Mouse (Mus musculus): ENCODE results near the gene Mfng. TPM values are rescaled to one million over a fixed set of nuclear protein-coding genes. Genes with fewer than 3 reads are reported as not detected.

The Mfng gene
- 108 and 113 TPM in 2 replicates for polyA plus RNA-seq (2014; fragmentation: Nextera tagmentation; extraction: Ambion mirVana)

DNA sequence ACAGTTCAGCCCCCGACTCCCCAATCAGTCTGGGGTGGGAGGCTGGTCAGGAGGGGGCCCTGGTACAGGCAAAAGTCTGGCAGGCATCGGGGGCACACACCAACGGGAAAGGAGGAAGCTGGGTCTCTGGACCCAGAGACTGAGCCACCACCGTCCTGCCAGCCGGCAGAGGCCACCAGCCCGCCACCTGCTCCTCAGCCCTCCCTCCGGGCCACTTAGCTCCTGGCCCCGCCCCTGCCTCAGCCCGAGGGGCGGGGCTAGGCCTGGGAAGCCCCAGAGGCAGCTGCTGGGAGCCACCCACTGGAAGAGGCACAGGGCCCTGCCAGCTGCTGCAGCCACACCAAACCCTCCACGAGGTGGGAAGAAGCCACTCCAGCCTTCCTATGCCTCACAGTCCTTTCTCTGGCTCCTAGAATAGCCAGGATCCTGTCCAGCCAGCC, at the start of gene Mfng:
Gene Mfng, minus strand, starts transcription at position 186 of the 440 bp plus-strand sequence.
- H3K4me2 ChIP-seq (ENCODE audit: low read depth, low read length, severe bottlenecking): peak within 1 kb of the TSS; percentile 80
- H3K27me3 ChIP-seq (ENCODE audit: control insufficient read depth, insufficient read depth, low read length): no peaks in the 10 kb centered on the region
- DNase-seq (ENCODE audit: low spot score): peak; percentile 91
- peaks cover 5% of the 10 kb centered on the region; the same call in 1 of the 2 replicates for H3K9me3 ChIP-seq (ENCODE audit: control insufficient read depth, low read length)
- H3K27ac ChIP-seq (ENCODE audit: low read depth, low read length): peak within 1 kb of the TSS; percentile 96
- H3K36me3 ChIP-seq (ENCODE audit: control insufficient read depth, insufficient read depth, low read length): peaks cover 5% of the 10 kb centered on the region; the same call in 1 of the 2 replicates
- peak within 1 kb of the TSS; percentile 74 for H3K9ac ChIP-seq (ENCODE audit: low read length)
- 2% methylated on average over 11 of the region's 11 CpGs for WGBS
- ATAC-seq (replicated peaks; ENCODE audit: low FRiP score): peak; percentile 83
- peak within 1 kb of the TSS; percentile 36 for H3K4me3 ChIP-seq (ENCODE audit: low read depth, low read length)
- peaks cover 27% of the 10 kb centered on the region for H3K4me1 ChIP-seq (replicated peaks; ENCODE audit: control insufficient read depth, insufficient read depth, low read length)

DNA sequence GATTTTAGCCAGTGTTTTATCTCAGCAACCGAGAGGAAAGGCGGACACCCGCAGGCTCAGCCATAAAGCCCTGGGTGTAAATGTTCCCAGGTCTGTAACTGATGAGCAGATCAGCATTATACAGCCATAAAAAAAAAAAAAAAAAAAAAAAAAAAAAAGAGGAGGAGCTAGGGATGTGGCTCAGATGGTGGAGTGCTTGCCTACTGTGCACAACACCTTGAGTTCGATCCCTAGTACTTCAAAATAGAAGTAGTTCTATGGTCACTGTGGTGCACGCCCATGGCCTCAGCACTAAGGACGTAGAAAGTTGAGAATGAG, 42.8 kb upstream of the Mfng start:
- no peak overlapping the region for H3K27ac ChIP-seq (ENCODE audit: low read depth, low read length)
- no peak overlapping the region for H3K9ac ChIP-seq (ENCODE audit: low read length)
- no peaks in the 10 kb centered on the region for H3K36me3 ChIP-seq (ENCODE audit: control insufficient read depth, insufficient read depth, low read length)
- H3K4me1 ChIP-seq (replicated peaks; ENCODE audit: control insufficient read depth, insufficient read depth, low read length): no peaks in the 10 kb centered on the region
- 79% methylated on average over 6 of the region's 6 CpGs for WGBS
- H3K4me2 ChIP-seq (ENCODE audit: low read depth, low read length, severe bottlenecking): no peak overlapping the region
- no peak overlapping the region for H3K4me3 ChIP-seq (ENCODE audit: low read depth, low read length)
- H3K9me3 ChIP-seq (ENCODE audit: control insufficient read depth, low read length): no peaks in the 10 kb centered on the region
- no peak for DNase-seq (ENCODE audit: low spot score)
- no peaks in the 10 kb centered on the region for H3K27me3 ChIP-seq (ENCODE audit: control insufficient read depth, insufficient read depth, low read length)
- ATAC-seq (replicated peaks; ENCODE audit: low FRiP score): no peak

DNA sequence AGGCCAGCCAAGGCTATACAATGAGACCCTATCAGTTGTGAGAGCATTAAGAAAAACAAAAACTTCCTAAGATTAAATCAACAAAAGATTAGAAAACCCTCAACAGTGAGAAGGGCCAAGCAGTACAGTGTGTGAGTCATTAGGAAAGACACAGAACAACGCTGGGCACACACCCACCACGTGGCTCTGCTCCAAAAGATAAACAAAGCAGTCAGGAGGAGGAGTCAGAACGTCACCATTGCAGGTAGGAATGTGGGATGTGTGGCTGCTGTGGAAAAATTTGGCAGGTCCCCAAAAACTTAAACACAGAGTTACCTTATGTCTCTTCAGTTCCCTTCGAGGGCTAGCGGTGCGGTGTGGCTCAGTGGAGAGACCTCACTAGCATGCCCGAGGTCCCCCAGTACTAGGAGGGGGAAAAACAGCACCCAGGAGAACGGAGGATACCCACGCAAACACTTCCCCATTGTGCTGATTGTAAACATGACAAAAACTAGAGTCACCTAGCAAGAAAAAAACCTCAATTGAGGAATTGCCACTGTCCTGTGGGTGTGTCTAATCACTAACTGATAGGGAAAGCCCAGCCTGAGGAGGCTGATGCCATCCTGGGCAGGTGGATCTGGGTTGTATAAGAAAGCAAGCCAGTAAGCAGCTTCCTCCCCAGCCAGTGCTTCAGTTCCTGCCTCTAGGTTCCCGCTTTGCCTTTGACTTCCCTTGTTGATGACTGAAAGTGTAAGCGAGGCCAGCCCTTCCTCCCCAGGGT, 42.2 kb upstream of the Mfng start:
- Histone ChIP-seq H3K9ac (ENCODE audit: low read length) (no peak overlapping the region), H3K27ac (ENCODE audit: low read depth, low read length) (no peak overlapping the region), H3K36me3 (ENCODE audit: control insufficient read depth, insufficient read depth, low read length) (no peaks in the 10 kb centered on the region), H3K4me1 (replicated peaks; ENCODE audit: control insufficient read depth, insufficient read depth, low read length) (no peaks in the 10 kb centered on the region), H3K4me3 (ENCODE audit: low read depth, low read length) (no peak overlapping the region), H3K4me2 (ENCODE audit: low read depth, low read length, severe bottlenecking) (no peak overlapping the region), H3K9me3 (ENCODE audit: control insufficient read depth, low read length) (no peaks in the 10 kb centered on the region), H3K27me3 (ENCODE audit: control insufficient read depth, insufficient read depth, low read length) (no peaks in the 10 kb centered on the region)
- ATAC-seq (replicated peaks; ENCODE audit: low FRiP score) (no peak), DNase-seq (ENCODE audit: low spot score) (peak; percentile 38)
- WGBS: 76% methylated on average over 11 of the region's 11 CpGs

DNA sequence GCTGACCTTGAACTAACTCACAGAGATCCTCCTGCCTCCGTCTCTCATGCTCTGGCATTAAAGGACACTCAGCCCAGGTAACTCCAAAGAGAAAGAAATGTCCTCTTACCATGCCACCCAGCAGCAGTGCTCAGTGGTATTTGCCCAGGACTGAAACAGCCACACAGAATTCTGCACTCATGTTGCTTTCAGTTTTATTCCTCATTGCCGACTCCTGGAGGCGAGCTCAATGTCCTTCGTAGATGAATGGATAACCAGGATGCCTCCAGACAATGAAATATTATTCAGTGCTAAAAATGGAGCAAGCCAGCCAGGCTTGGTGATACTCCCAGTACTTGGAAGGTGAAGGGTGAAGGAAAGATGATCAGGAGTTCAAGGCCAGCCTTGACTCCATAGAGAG, 40.3 kb upstream of the Mfng start:
- no peaks in the 10 kb centered on the region for H3K27me3 ChIP-seq (ENCODE audit: control insufficient read depth, insufficient read depth, low read length)
- no peak overlapping the region for H3K4me3 ChIP-seq (ENCODE audit: low read depth, low read length)
- H3K27ac ChIP-seq (ENCODE audit: low read depth, low read length): no peak overlapping the region
- DNase-seq (ENCODE audit: low spot score) (no peak), ATAC-seq (replicated peaks; ENCODE audit: low FRiP score) (no peak)
- H3K4me1 ChIP-seq (replicated peaks; ENCODE audit: control insufficient read depth, insufficient read depth, low read length): no peaks in the 10 kb centered on the region
- no peaks in the 10 kb centered on the region for H3K9me3 ChIP-seq (ENCODE audit: control insufficient read depth, low read length)
- no peak overlapping the region for H3K9ac ChIP-seq (ENCODE audit: low read length)
- H3K4me2 ChIP-seq (ENCODE audit: low read depth, low read length, severe bottlenecking): no peak overlapping the region
- no peaks in the 10 kb centered on the region for H3K36me3 ChIP-seq (ENCODE audit: control insufficient read depth, insufficient read depth, low read length)
- whole genome bisulfite sequencing: 91% methylated on average over 4 of the region's 4 CpGs

DNA sequence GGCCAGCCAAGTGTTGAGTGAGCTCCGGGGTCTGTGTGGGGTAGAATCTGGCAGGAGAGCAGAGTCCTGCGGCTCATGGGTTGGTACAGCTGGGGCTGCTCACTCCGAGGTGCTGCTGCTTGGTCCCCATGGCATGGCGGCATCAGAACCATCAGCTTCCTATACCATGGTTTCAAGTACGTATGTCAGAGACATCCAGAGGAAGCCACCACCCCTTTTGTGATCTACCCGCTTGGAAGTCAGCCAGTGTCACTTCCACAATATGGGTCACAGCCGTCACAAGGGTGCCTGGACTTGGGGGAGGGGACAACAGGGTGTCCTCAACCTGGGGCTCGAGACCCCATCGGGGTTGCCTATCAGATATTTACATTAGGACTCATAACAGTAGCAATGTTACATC, 36.9 kb upstream of the Mfng start:
- no peak overlapping the region for H3K4me2 ChIP-seq (ENCODE audit: low read depth, low read length, severe bottlenecking)
- H3K36me3 ChIP-seq (ENCODE audit: control insufficient read depth, insufficient read depth, low read length): no peaks in the 10 kb centered on the region
- 91% methylated on average over 9 of the region's 9 CpGs for WGBS
- no peak overlapping the region for H3K4me3 ChIP-seq (ENCODE audit: low read depth, low read length)
- H3K9ac ChIP-seq (ENCODE audit: low read length): no peak overlapping the region
- ATAC-seq (replicated peaks; ENCODE audit: low FRiP score) (no peak), DNase-seq (ENCODE audit: low spot score) (peak; percentile 44)
- no peak overlapping the region for H3K27ac ChIP-seq (ENCODE audit: low read depth, low read length)
- H3K27me3 ChIP-seq (ENCODE audit: control insufficient read depth, insufficient read depth, low read length): no peaks in the 10 kb centered on the region
- no peaks in the 10 kb centered on the region for H3K9me3 ChIP-seq (ENCODE audit: control insufficient read depth, low read length)
- no peaks in the 10 kb centered on the region for H3K4me1 ChIP-seq (replicated peaks; ENCODE audit: control insufficient read depth, insufficient read depth, low read length)

DNA sequence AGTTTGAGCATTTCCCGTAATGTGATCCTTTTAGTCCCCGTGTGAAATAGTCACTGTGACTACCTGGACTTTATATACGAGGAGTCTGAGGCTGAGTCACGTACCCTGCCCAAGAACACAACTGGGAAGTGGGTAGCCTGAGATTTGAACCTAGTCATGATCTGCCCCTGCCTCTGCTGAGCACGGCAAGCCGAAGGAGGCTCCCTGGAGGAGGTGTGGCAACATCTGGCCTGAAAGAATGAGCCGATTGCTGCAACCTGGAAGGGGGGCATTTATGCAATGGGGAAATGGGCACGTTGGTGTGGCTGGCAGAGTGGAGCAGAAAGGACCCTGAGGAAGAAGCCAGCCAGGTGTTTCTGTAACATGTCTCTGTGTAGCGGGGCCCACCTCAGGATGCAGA, 36.5 kb upstream of the Mfng start:
- H3K4me2 ChIP-seq (ENCODE audit: low read depth, low read length, severe bottlenecking): no peak overlapping the region
- ATAC-seq (replicated peaks; ENCODE audit: low FRiP score) (no peak), DNase-seq (ENCODE audit: low spot score) (peak; percentile 37)
- no peak overlapping the region for H3K27ac ChIP-seq (ENCODE audit: low read depth, low read length)
- no peaks in the 10 kb centered on the region for H3K9me3 ChIP-seq (ENCODE audit: control insufficient read depth, low read length)
- 77% methylated on average over 9 of the region's 9 CpGs for WGBS
- no peaks in the 10 kb centered on the region for H3K36me3 ChIP-seq (ENCODE audit: control insufficient read depth, insufficient read depth, low read length)
- no peak overlapping the region for H3K4me3 ChIP-seq (ENCODE audit: low read depth, low read length)
- no peaks in the 10 kb centered on the region for H3K4me1 ChIP-seq (replicated peaks; ENCODE audit: control insufficient read depth, insufficient read depth, low read length)
- no peak overlapping the region for H3K9ac ChIP-seq (ENCODE audit: low read length)
- H3K27me3 ChIP-seq (ENCODE audit: control insufficient read depth, insufficient read depth, low read length): no peaks in the 10 kb centered on the region

DNA sequence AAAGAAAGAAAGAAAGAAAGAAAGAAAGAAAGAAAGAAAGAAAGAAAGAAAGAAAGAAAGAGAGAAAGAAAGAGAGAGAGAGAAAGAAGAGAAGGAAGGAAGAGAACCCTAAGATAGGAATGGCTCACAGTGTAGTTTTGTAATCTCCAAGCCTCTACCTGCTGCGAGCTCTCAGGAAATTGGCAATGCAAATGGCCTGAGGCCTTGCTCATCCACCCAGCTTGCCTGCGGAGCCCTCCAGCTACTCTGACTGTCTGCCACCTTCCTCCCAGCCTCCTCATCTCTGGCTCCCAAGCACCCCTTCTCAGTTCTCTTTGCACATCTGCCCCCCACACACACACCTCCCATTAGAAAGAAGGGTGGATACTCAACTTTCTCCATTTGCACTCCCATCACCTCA, 35.7 kb upstream of the Mfng start:
- Histone ChIP-seq H3K36me3 (ENCODE audit: control insufficient read depth, insufficient read depth, low read length) (no peaks in the 10 kb centered on the region), H3K4me2 (ENCODE audit: low read depth, low read length, severe bottlenecking) (no peak overlapping the region), H3K4me3 (ENCODE audit: low read depth, low read length) (no peak overlapping the region), H3K27ac (ENCODE audit: low read depth, low read length) (no peak overlapping the region), H3K27me3 (ENCODE audit: control insufficient read depth, insufficient read depth, low read length) (no peaks in the 10 kb centered on the region; the same call in 1 of the 2 replicates), H3K9ac (ENCODE audit: low read length) (no peak overlapping the region), H3K9me3 (ENCODE audit: control insufficient read depth, low read length) (no peaks in the 10 kb centered on the region), H3K4me1 (replicated peaks; ENCODE audit: control insufficient read depth, insufficient read depth, low read length) (no peaks in the 10 kb centered on the region)
- ATAC-seq (replicated peaks; ENCODE audit: low FRiP score) (no peak), DNase-seq (ENCODE audit: low spot score) (no peak)
- WGBS: 78% methylated on average over 2 of the region's 2 CpGs

DNA sequence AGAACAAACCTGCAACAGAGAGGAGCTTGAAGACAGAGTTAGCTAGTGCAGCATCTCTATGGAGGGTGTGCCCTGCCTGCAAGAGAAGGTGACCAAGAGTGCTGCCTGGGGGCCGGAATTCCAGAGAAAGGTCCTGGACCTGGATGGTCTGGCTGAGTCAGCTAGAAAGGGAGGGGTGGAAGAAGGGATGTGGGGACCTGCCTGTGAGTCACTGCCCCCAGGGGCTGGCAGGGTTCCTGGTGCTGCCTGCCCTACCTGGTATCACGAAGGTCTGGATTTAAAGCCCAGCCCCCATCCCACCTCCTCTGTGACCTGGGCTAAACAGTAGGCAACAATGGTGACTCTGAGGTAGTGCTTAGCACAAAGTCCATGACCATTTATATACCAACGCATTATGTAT, 33.9 kb upstream of the Mfng start:
- Histone ChIP-seq H3K27me3 (ENCODE audit: control insufficient read depth, insufficient read depth, low read length) (peaks cover 14% of the 10 kb centered on the region), H3K4me1 (replicated peaks; ENCODE audit: control insufficient read depth, insufficient read depth, low read length) (peaks cover 10% of the 10 kb centered on the region), H3K27ac (ENCODE audit: low read depth, low read length) (no peak overlapping the region), H3K9me3 (ENCODE audit: control insufficient read depth, low read length) (no peaks in the 10 kb centered on the region), H3K9ac (ENCODE audit: low read length) (no peak overlapping the region), H3K4me2 (ENCODE audit: low read depth, low read length, severe bottlenecking) (no peak overlapping the region), H3K4me3 (ENCODE audit: low read depth, low read length) (no peak overlapping the region), H3K36me3 (ENCODE audit: control insufficient read depth, insufficient read depth, low read length) (no peaks in the 10 kb centered on the region)
- peak; percentile 38 for DNase-seq (ENCODE audit: low spot score)
- WGBS: 85% methylated on average over 3 of the region's 3 CpGs
- no peak for ATAC-seq (replicated peaks; ENCODE audit: low FRiP score)

DNA sequence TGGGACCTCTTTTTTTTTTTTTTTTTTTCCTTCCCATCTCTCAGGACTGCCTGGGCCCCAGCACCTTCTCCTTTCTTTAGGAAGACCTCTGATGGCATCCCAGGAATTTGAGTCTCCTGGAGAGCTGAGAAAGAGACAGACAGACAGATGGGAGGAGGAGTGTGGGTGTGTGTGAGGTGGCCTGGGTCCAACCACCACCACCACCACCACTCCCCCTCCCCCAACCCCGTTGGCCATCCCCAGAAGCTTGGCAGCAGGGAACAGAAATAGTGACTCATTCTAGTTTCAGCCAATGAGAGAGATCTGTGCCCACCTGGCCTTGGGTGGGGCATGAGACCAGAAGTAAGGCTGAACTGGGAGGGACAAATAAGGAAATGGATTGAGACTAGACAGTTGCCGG, 33.3 kb upstream of the Mfng start:
- Histone ChIP-seq H3K4me1 (replicated peaks; ENCODE audit: control insufficient read depth, insufficient read depth, low read length) (peaks cover 12% of the 10 kb centered on the region), H3K27ac (ENCODE audit: low read depth, low read length) (no peak overlapping the region), H3K9ac (ENCODE audit: low read length) (no peak overlapping the region), H3K4me3 (ENCODE audit: low read depth, low read length) (no peak overlapping the region), H3K9me3 (ENCODE audit: control insufficient read depth, low read length) (no peaks in the 10 kb centered on the region), H3K36me3 (ENCODE audit: control insufficient read depth, insufficient read depth, low read length) (no peaks in the 10 kb centered on the region), H3K4me2 (ENCODE audit: low read depth, low read length, severe bottlenecking) (no peak overlapping the region), H3K27me3 (ENCODE audit: control insufficient read depth, insufficient read depth, low read length) (peaks cover 17% of the 10 kb centered on the region)
- 42% methylated on average over 2 of the region's 2 CpGs for WGBS
- no peak for ATAC-seq (replicated peaks; ENCODE audit: low FRiP score)
- DNase-seq (ENCODE audit: low spot score): peak; percentile 39

All from forebrain, embryonic 11.5 days (tissue).